Mouse (Mus musculus): ENCODE measurements around the gene Sec22b.

Sec22b gene

DNA sequence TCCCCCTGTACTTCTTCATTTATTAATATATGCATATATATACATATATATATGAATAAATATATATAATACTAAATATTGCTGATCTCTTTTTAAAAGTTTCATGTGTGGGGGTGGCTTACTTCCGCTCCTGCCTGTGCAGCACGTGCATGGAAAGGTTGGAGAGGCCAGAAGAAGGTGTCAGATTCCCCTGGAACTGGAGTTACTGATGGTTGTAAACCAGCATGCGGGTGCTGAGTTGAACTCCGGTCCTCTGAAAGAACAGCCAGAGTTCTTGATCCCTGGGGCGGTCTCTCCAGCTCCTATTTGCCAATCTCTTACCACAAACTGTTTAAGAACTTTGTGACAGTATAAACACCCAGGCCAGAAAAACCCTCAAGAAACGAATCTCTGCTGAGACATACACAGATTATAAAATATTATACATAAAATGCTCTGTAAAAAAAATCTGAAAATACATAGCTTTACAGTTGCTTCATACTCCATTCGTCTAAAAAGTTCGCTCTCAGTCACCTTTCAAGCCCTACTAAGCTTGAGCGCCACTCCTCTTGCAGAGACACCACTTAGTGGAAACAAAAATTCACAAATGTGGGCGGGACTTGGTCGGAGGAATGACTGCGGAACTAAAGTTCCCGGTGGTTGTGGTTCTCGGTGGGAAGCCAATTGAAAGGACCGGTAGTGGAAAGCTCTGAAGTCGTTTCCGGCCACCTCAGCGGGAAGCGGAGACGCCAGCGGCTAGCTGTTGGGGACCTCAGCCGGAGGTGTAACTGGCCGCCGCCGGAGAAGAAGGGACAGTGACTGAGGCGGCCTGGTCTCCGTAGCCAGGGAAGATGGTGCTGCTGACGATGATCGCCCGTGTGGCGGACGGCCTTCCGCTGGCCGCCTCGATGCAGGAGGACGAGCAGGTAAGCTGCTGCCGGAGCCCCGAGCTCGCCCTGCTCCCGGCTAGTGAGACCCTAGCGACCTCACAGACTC, at the start of gene Sec22b:
Sec22b (plus strand) TSS at position 675 of the 975 bp plus-strand sequence.
- DNase-seq (ENCODE audit: low read depth, low spot score), result peak; percentile 97

- DNase-seq (ENCODE audit: low read depth, low spot score), result peak; percentile 58
Observed at GRCm38 (mm10) chr3:97851803-97852202, 49.2 kb upstream of the Sec22b start.

DNA sequence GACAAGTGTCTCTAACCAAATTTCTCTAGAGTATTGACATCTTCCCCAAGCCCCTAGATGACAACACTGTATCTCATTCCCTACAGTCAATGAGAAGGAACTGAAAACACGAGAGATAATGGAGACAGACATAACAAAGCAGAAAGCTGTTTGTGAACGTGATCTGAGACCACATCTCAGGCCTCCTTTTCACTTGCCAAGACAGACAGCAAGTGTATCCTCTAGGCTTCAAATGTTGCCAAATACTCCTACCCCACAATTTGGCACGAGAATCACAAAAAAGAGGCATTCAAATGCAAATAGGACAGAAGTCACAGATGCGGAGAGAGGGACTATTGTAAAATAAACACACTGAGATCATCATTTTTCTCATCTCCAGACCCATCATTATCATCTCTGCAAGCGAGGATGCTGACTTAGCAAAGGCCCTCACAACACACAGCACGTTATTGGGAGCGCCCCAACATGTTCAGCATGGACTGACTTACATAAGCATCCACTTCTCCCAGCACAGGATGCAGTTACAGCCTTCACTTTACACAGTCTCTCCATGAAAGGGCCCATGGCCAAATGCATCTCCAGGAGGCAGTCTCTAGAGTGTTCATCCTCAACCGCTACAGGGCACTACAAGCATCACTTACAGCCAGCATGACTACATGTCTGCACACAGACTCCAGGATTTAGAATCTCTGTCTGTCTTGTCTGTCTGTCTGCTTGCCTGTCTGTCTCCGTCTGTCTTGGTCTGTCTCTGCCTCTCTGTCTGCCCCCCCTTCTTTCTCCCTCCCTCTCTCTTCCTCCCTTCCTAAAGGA, 46.2 kb upstream of the Sec22b start:
- DNase-seq (ENCODE audit: low read depth, low spot score), result peak; percentile 91

DNA sequence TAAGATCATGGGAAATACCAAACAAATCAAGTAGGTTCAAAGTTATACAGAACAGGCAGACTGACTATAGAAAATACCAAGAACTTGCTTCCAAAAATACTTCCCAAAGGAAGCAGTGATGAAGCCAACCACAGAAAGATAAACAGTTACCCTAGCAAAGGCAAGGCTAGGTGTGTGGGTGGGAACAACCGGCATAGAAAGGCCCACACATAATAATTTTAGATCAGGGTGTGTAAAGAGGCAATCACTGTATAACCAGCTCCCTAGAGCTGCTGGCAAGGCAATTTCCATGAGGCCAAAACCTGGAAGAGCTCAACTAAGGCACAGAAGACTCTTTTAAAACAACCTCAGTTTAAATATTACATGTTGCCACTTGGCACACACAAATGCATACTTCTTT, 41.6 kb upstream of the Sec22b start:
- peak; percentile 85 for DNase-seq (ENCODE audit: low read depth, low spot score)

- peak; percentile 56 for DNase-seq (ENCODE audit: low read depth, low spot score)
Observed at GRCm38 (mm10) chr3:97860820-97861451, 40.1 kb upstream of the Sec22b start.

DNA sequence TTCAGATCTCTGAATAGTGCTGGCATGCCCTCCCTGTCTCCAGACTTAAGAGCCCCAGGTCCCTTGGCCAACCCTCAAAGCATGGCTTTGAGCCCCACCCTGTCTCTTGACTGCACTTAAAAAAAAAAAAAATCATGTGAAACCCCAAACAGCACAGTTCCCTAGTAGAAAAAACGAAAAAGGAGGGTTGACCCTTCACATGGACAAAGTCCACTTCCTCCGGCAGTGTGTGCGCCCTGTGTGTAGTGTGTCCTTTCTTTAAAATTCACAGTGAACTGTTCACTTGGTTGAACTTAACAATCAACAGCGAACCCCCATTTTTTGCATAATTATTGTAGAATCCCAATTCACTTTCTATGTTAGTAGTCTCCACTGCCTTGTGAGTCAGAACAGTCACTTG, 34.3 kb upstream of the Sec22b start:
- DNase-seq (ENCODE audit: low read depth, low spot score), result no peak

- DNase-seq (ENCODE audit: low read depth, low spot score), result peak; percentile 68
Observed at GRCm38 (mm10) chr3:97867221-97868023, 33.6 kb upstream of the Sec22b start.

GRCm38 (mm10) chr3:97868024-97868689, 32.8 kb upstream of the Sec22b start:
- DNase-seq (ENCODE audit: low read depth, low spot score), result peak; percentile 92

GRCm38 (mm10) chr3:97868733-97869132, 32.3 kb upstream of the Sec22b start:
- DNase-seq (ENCODE audit: low read depth, low spot score), result no peak

GRCm38 (mm10) chr3:97869730-97870129, 31.3 kb upstream of the Sec22b start:
- no peak for DNase-seq (ENCODE audit: low read depth, low spot score)

GRCm38 (mm10) chr3:97874777-97875176, 26.2 kb upstream of the Sec22b start:
- DNase-seq (ENCODE audit: low read depth, low spot score), result no peak

- no peak for DNase-seq (ENCODE audit: low read depth, low spot score)
Observed at GRCm38 (mm10) chr3:97876259-97876658, 24.7 kb upstream of the Sec22b start.

GRCm38 (mm10) chr3:97879222-97879621, 21.8 kb upstream of the Sec22b start:
- peak; percentile 83 for DNase-seq (ENCODE audit: low read depth, low spot score)

- peak; percentile 84 for DNase-seq (ENCODE audit: low read depth, low spot score)
Observed at GRCm38 (mm10) chr3:97881576-97881975, 19.4 kb upstream of the Sec22b start.

GRCm38 (mm10) chr3:97887785-97888167, 13.2 kb upstream of the Sec22b start:
- no peak for DNase-seq (ENCODE audit: low read depth, low spot score)

DNA sequence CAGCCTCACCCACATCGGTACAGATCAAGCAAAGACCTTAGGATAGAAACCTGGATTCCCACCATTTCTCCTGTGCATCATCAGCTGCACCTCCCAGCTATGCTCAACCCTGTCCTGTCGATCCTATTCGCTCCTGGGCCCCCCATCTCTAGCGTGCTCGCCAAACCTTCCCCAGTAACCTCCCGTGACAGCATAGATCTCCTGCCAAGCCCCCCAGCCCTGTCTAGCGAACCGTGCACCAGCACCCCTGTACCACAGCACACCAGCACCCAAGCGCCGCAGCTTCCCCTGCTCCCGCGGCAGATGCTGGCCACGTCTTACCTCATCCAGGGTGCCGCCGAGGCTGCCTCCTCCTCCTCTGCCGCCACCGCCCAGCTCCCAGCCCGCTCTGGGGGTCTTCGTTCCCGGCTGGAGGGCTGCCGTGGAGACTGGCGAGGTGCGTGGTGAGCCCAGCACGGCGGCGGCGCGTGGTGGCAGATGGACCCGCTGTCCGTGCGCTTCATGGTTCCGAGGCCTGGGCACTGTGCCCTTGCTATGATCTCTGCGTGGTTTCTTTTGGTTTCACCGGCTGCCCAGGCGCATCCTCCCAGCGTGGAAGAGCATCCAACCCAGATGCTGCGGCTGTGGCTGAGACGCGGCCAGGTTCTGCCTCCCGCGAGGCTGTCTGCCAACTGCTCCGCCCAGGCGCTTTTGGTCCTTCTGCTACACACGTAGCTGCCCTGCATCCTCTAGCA, 12.7 kb upstream of the Sec22b start, which contains the start of gene Pde4dip:
Pde4dip (minus strand) TSS at position 540 of the 734 bp plus-strand sequence.
- peak; percentile 94 for DNase-seq (ENCODE audit: low read depth, low spot score)

DNA sequence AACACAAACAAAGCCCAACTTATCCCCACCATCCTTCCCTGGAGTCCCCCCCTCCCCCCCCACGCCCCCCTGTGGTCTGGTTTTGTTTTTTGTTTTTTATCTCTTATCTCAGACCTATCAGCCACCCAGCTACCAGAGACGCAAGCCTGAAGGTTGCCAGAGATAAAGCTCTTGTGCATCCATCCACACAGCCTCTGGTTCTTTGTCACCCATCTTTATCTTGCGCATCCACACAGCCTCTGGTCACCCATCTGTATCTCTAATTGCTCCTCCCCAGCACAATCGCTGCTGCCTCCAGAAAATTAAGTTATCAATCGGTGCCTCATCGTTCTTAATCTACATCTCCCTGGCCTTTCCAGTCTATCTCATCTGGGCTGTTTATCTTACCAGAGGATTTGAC, 10.8 kb upstream of the Sec22b start:
- no peak for DNase-seq (ENCODE audit: low read depth, low spot score)

GRCm38 (mm10) chr3:97894695-97895094, 6.3 kb upstream of the Sec22b start:
- DNase-seq (ENCODE audit: low read depth, low spot score), result no peak

GRCm38 (mm10) chr3:97898381-97898780, 2.6 kb upstream of the Sec22b start:
- DNase-seq (ENCODE audit: low read depth, low spot score), result no peak

DNA sequence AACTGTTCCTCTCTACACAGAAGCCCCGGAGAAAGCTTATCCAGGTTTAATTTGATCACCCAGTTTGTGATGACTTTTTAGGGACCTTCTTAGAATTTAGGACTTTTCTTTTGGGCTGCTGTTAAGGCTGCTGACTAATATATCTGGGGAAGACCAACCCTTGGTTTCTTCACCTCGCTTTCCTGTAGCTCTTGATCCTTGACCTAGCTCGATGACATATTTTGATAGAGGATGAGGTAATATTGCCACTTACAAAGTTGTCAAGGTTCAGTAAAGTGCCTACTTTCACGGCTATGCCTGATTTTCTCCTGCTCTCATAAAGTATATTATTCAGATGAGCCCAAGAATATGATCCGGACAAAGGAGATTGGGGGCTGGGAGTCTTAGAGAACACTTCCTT, 596 bp downstream of the Sec22b start:
- DNase-seq (ENCODE audit: low read depth, low spot score), result no peak

Data from brain, adult 2 months (tissue).